Mouse (Mus musculus) embryonic fibroblast, embryonic 13.5 days (primary cell): Measurements from ENCODE around the gene Olfr1466. TPM values are rescaled to one million over a fixed set of nuclear protein-coding genes. Genes with fewer than 3 reads are reported as not detected.

Source experiments
- H3K27ac ChIP-seq: 2 replicates; pipeline ENCODE4 v1.5.1; 2012; ENCODE audit warnings: low read length, control low read depth, inconsistent platforms; ENCODE audit not compliant: insufficient read depth
- H3K4me1 ChIP-seq: 2 replicates; pipeline ENCODE4 v1.6.1; 2011; ENCODE audit warnings: low read length; ENCODE audit not compliant: control insufficient read depth, insufficient read depth
- H3K4me3 ChIP-seq: 2 replicates; pipeline ENCODE4 v1.5.1; 2011; ENCODE audit warnings: mild to moderate bottlenecking, control low read depth, low read length; ENCODE audit not compliant: insufficient read depth
- CTCF ChIP-seq: IDR thresholded peaks from 2 replicates; pipeline ENCODE4 v1.5.1; 2011; ENCODE audit warnings: mild to moderate bottlenecking, control low read depth, low read length, moderate library complexity, borderline replicate concordance; ENCODE audit not compliant: insufficient read depth
- POLR2A ChIP-seq: IDR thresholded peaks from 2 replicates; pipeline ENCODE4 v1.6.1; 2011; ENCODE audit warnings: low read depth, mild to moderate bottlenecking, control low read depth, low read length, moderate library complexity
- polyA plus RNA-seq: library from polyadenylated mRNA; stranded (reverse); fragments of >200 nt; gene quantifications from 2 replicates; pipeline ENCODE4 v1.2.4, GENCODE M21; 2011; ENCODE audit warnings: low read depth; ENCODE audit not compliant: missing spikeins, insufficient read length

Gene Olfr1466
- not detected in 2 replicates for polyA plus RNA-seq

DNA sequence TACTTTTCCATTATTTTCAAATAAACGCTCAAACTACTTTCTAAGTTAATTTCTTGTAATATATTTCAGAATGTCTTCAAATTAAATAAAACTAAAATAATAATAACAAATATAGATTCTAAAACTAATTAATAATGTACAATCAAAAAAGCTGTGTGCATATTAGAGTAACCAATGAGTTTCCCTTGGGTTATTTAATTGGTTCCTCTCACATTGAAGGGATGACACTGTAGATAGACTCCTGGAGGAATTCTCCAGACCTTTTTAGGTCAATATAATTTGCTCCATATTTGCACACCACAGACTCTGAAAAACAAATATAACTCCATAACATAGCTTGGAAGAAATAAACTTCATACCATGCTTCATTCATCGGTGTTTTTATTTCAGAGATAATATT lies at the start of gene Olfr1466:
Gene Olfr1466 (plus strand): TSS at position 301 of the 400 bp plus-strand sequence.
- H3K4me1 ChIP-seq = no peaks in the 10 kb centered on the region
- no peak within 1 kb of the TSS for H3K4me3 ChIP-seq
- H3K27ac ChIP-seq = no peak within 1 kb of the TSS
- TF ChIP-seq CTCF = no peak
- no peak for TF ChIP-seq POLR2A

DNA sequence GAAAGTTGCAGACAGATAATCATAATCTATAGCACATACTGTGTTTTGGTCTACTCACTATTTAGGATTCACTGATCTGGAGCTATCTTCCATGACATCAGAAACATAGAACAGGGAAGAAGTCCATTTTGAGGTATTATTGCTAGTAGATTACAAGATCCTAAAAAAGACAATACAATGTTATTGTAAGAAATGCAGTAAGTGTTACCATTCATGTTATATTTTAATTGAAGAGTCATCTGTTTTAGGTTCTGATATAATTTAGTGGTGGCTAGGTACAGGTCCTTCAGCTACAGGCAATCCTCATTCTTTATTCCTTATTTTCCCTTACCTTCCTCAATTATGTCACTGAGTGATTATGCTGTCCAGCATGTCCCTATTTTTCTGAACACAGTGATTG lies 23.2 kb upstream of the Olfr1466 start, which contains the start of gene Olfr1465:
Gene Olfr1465 (minus strand): TSS at position 101 of the 400 bp plus-strand sequence.
- no peak for TF ChIP-seq POLR2A
- no peak for TF ChIP-seq CTCF
- no peak within 1 kb of the TSS for H3K27ac ChIP-seq
- H3K4me1 ChIP-seq = no peaks in the 10 kb centered on the region
- H3K4me3 ChIP-seq = no peak within 1 kb of the TSS

DNA sequence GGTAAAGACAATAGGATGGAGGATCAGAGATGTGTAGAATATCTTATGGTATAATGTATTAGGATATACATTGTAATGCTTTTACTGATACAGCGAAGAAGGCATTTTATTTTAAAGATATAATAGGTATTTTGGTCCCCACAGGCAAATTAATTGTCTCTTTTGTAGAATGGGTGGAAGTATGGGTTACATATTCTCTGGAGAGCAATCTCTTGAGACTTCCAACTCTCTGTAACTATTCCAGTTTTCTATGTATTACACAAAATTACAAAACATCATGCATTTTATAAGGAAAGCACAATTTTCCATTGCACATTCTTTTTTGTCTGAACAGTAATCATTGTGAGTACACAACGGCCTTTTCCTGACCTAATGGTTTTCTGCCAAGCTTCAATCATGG lies 23.3 kb downstream of the Olfr1466 start, which contains the start of gene Olfr1467:
Gene Olfr1467 (plus strand): TSS at position 301 of the 400 bp plus-strand sequence.
- no peak within 1 kb of the TSS for H3K27ac ChIP-seq

More for the DNA sequence above, 23.3 kb downstream of the Olfr1466 start, which contains the start of gene Olfr1467:
- no peaks in the 10 kb centered on the region for H3K4me1 ChIP-seq
- no peak within 1 kb of the TSS for H3K4me3 ChIP-seq
- no peak for TF ChIP-seq CTCF
- no peak for TF ChIP-seq POLR2A

Other genes starting within 250 kb of the Olfr1466 start
- not detected in 2 replicates for gene Olfr1457, start 241.0 kb upstream of the Olfr1466 start, polyA plus RNA-seq
- not detected in 2 replicates for gene Olfr1458, start 232.1 kb upstream of the Olfr1466 start, polyA plus RNA-seq
- gene Olfr1459, start 189.3 kb upstream of the Olfr1466 start, polyA plus RNA-seq = 0.07 TPM in 1 of 2 replicates, not detected in the other
- not detected in 2 replicates for gene Olfr1461, start 175.9 kb upstream of the Olfr1466 start, polyA plus RNA-seq
- not detected in 2 replicates for gene Olfr1462, start 153.1 kb upstream of the Olfr1466 start, polyA plus RNA-seq
- not detected in 2 replicates for gene Olfr1463, start 107.5 kb upstream of the Olfr1466 start, polyA plus RNA-seq
- not detected in 2 replicates for gene Olfr1465, start 23.3 kb upstream of the Olfr1466 start, polyA plus RNA-seq
- gene Olfr1467, start 23.4 kb downstream of the Olfr1466 start, polyA plus RNA-seq = not detected in 2 replicates
- not detected in 2 replicates for gene Olfr1469, start 69.0 kb downstream of the Olfr1466 start, polyA plus RNA-seq
- gene Olfr1471, start 104.5 kb downstream of the Olfr1466 start, polyA plus RNA-seq = not detected in 2 replicates
- not detected in 2 replicates for gene Olfr1472, start 117.2 kb downstream of the Olfr1466 start, polyA plus RNA-seq
- not detected in 2 replicates for gene Olfr1474, start 130.7 kb downstream of the Olfr1466 start, polyA plus RNA-seq
- gene Olfr1475, start 141.3 kb downstream of the Olfr1466 start, polyA plus RNA-seq = not detected in 2 replicates
- gene Olfr1477, start 161.7 kb downstream of the Olfr1466 start, polyA plus RNA-seq = not detected in 2 replicates
- gene Olfr1480, start 189.1 kb downstream of the Olfr1466 start, polyA plus RNA-seq = not detected in 2 replicates
- not detected in 2 replicates for gene Olfr1484, start 244.6 kb downstream of the Olfr1466 start, polyA plus RNA-seq